Mouse (Mus musculus) stomach, adult 2 months (tissue): Measurements from ENCODE around the gene Gm7029. TPM values are rescaled to one million over a fixed set of nuclear protein-coding genes. Genes with fewer than 3 reads are reported as not detected.

Experiments
- polyA plus RNA-seq: library from polyadenylated mRNA; depleted of rRNA; stranded (reverse); fragments of >200 nt; gene quantifications from 2 replicates; pipeline ENCODE4 v1.2.3, GENCODE M21; 2012; rRNA removed

Gene Gm7029
- polyA plus RNA-seq = not detected in 2 replicates

GRCm38 (mm10) chr17:33873537-33873936 lies at the start of gene Gm7029:
Gene Gm7029, plus strand, starts transcription at chr17:33873837.

GRCm38 (mm10) chr17:33824084-33824996 lies 49.3 kb upstream of the Gm7029 start, which contains the start of the genes Rps28 and Ndufa7:
Gene Rps28, minus strand, starts transcription at chr17:33824562.
Gene Ndufa7, plus strand, starts transcription at chr17:33824572.

GRCm38 (mm10) chr17:33842966-33843795 lies 30.5 kb upstream of the Gm7029 start, which contains the start of gene Cd320:
Gene Cd320, plus strand, starts transcription at chr17:33843091.

GRCm38 (mm10) chr17:33890533-33891059 lies 17.0 kb downstream of the Gm7029 start, which contains the start of gene Kifc1:
Gene Kifc1, minus strand, starts transcription at chr17:33890661.

GRCm38 (mm10) chr17:33904835-33905234 lies 31.2 kb downstream of the Gm7029 start, which contains the start of gene Platr17:
Gene Platr17, plus strand, starts transcription at chr17:33905135.

GRCm38 (mm10) chr17:33909077-33909868 lies 35.6 kb downstream of the Gm7029 start, which contains the start of gene Daxx:
Gene Daxx, plus strand, starts transcription at chr17:33909414.

GRCm38 (mm10) chr17:33915671-33916250 lies 42.1 kb downstream of the Gm7029 start, which contains the start of the genes Tapbp and Zbtb22:
Gene Tapbp, plus strand, starts transcription at chr17:33915899.
Gene Zbtb22, plus strand, starts transcription at chr17:33915904.

Other genes starting within 250 kb of the Gm7029 start
- gene Zfp414, start 244.7 kb upstream of the Gm7029 start, polyA plus RNA-seq = 36.2 and 39.0 TPM in 2 replicates
- 0.16 TPM in 1 of 2 replicates, not detected in the other for gene Pram1, start 235.8 kb upstream of the Gm7029 start, polyA plus RNA-seq
- gene Hnrnpm, start 187.0 kb upstream of the Gm7029 start, polyA plus RNA-seq = 27.4 and 31.2 TPM in 2 replicates
- gene March2, start 155.2 kb upstream of the Gm7029 start, polyA plus RNA-seq = 42.8 and 60.2 TPM in 2 replicates
- 166 and 168 TPM in 2 replicates for gene Rab11b, start 113.3 kb upstream of the Gm7029 start, polyA plus RNA-seq
- gene Angptl4, start 92.0 kb upstream of the Gm7029 start, polyA plus RNA-seq = 9.7 and 11.8 TPM in 2 replicates
- 19.7 and 19.8 TPM in 2 replicates for gene Kank3, start 63.3 kb upstream of the Gm7029 start, polyA plus RNA-seq
- 241 and 248 TPM in 2 replicates for gene Rps28, start 49.3 kb upstream of the Gm7029 start, polyA plus RNA-seq
- 233 and 376 TPM in 2 replicates for gene Ndufa7, start 49.3 kb upstream of the Gm7029 start, polyA plus RNA-seq
- 13.4 and 44.6 TPM in 2 replicates for gene Cd320, start 30.7 kb upstream of the Gm7029 start, polyA plus RNA-seq
- gene Kifc1, start 16.8 kb downstream of the Gm7029 start, polyA plus RNA-seq = 2.8 and 3.9 TPM in 2 replicates
- gene Platr17, start 31.3 kb downstream of the Gm7029 start, polyA plus RNA-seq = 0.18 and 0.26 TPM in 2 replicates
- 25.6 and 26.2 TPM in 2 replicates for gene Daxx, start 35.6 kb downstream of the Gm7029 start, polyA plus RNA-seq
- 92.0 and 99.2 TPM in 2 replicates for gene Tapbp, start 42.1 kb downstream of the Gm7029 start, polyA plus RNA-seq
- gene Zbtb22, start 42.1 kb downstream of the Gm7029 start, polyA plus RNA-seq = 45.0 and 64.9 TPM in 2 replicates
- 89.5 and 105 TPM in 2 replicates for gene Rgl2, start 55.7 kb downstream of the Gm7029 start, polyA plus RNA-seq
- gene Pfdn6, start 66.5 kb downstream of the Gm7029 start, polyA plus RNA-seq = 5.2 and 6.8 TPM in 2 replicates
- gene Wdr46, start 66.8 kb downstream of the Gm7029 start, polyA plus RNA-seq = 8.8 and 11.1 TPM in 2 replicates
- 16.9 and 20.2 TPM in 2 replicates for gene B3galt4, start 77.7 kb downstream of the Gm7029 start, polyA plus RNA-seq
- gene Vps52, start 82.0 kb downstream of the Gm7029 start, polyA plus RNA-seq = 30.6 and 32.9 TPM in 2 replicates
- gene Rps18, start 82.2 kb downstream of the Gm7029 start, polyA plus RNA-seq = 111 and 142 TPM in 2 replicates
- 1,329 and 1,533 TPM in 2 replicates for gene H2-K1, start 126.5 kb downstream of the Gm7029 start, polyA plus RNA-seq
- gene Ring1, start 150.8 kb downstream of the Gm7029 start, polyA plus RNA-seq = 16.2 and 20.2 TPM in 2 replicates
- gene H2-Ke6, start 154.2 kb downstream of the Gm7029 start, polyA plus RNA-seq = 42.2 and 91.2 TPM in 2 replicates
- gene Slc39a7, start 157.8 kb downstream of the Gm7029 start, polyA plus RNA-seq = 101 and 145 TPM in 2 replicates
- gene Rxrb, start 158.0 kb downstream of the Gm7029 start, polyA plus RNA-seq = 41.3 and 55.6 TPM in 2 replicates
- gene Col11a2, start 165.6 kb downstream of the Gm7029 start, polyA plus RNA-seq = 1.1 and 2.3 TPM in 2 replicates
- 0.70 and 4.2 TPM in 2 replicates for gene H2-Oa, start 218.5 kb downstream of the Gm7029 start, polyA plus RNA-seq
- gene H2-DMa, start 245.7 kb downstream of the Gm7029 start, polyA plus RNA-seq = 11.1 and 18.4 TPM in 2 replicates
- 49.0 and 51.3 TPM in 2 replicates for gene Brd2, start 248.8 kb downstream of the Gm7029 start, polyA plus RNA-seq